Mouse (Mus musculus) ovary, postnatal 10 days (tissue): ENCODE measurements around the gene Plekhg1.

Experiments
- DNase-seq: peaks from one replicate; pipeline ENCODE4 v3.0.0; 2022; ENCODE audit warnings: low spot score

The Plekhg1 gene

GRCm38 (mm10) chr10:3740148-3740503 is at the start of gene Plekhg1:
Plekhg1 (plus strand) TSS chr10:3740364.
- peak; percentile 62 for DNase-seq

GRCm38 (mm10) chr10:3692791-3693190 is 47.4 kb upstream of the Plekhg1 start:
- DNase-seq: no peak

- DNase-seq: no peak
These were observed 46.4 kb upstream of the Plekhg1 start for GRCm38 (mm10) chr10:3693699-3694280.

GRCm38 (mm10) chr10:3695332-3695905 is 44.7 kb upstream of the Plekhg1 start:
- no peak for DNase-seq

- no peak for DNase-seq
These were observed 43.3 kb upstream of the Plekhg1 start for GRCm38 (mm10) chr10:3696727-3697348.

- no peak for DNase-seq
These were observed 42.7 kb upstream of the Plekhg1 start for GRCm38 (mm10) chr10:3697500-3697899.

- no peak for DNase-seq
These were observed 39.7 kb upstream of the Plekhg1 start for GRCm38 (mm10) chr10:3700225-3701073.

GRCm38 (mm10) chr10:3701832-3702231 is 38.3 kb upstream of the Plekhg1 start:
- no peak for DNase-seq

- no peak for DNase-seq
These were observed 37.6 kb upstream of the Plekhg1 start for GRCm38 (mm10) chr10:3702585-3702984.

- DNase-seq: no peak
These were observed 33.9 kb upstream of the Plekhg1 start for GRCm38 (mm10) chr10:3706231-3706630.

GRCm38 (mm10) chr10:3710081-3710480 is 30.1 kb upstream of the Plekhg1 start:
- DNase-seq: no peak

- DNase-seq: no peak
These were observed 24.7 kb upstream of the Plekhg1 start for GRCm38 (mm10) chr10:3715302-3715943.

GRCm38 (mm10) chr10:3718021-3718865 is 21.9 kb upstream of the Plekhg1 start:
- DNase-seq: no peak

- DNase-seq: no peak
These were observed 19.9 kb upstream of the Plekhg1 start for GRCm38 (mm10) chr10:3720296-3720695.

GRCm38 (mm10) chr10:3722339-3722738 is 17.8 kb upstream of the Plekhg1 start:
- DNase-seq: no peak

- DNase-seq: no peak
These were observed 15.5 kb upstream of the Plekhg1 start for GRCm38 (mm10) chr10:3724665-3725064.

GRCm38 (mm10) chr10:3729666-3730065 is 10.5 kb upstream of the Plekhg1 start:
- DNase-seq: no peak

- no peak for DNase-seq
These were observed 9.8 kb upstream of the Plekhg1 start for GRCm38 (mm10) chr10:3730314-3730713.

GRCm38 (mm10) chr10:3737034-3737433 is 3.1 kb upstream of the Plekhg1 start:
- DNase-seq: no peak

GRCm38 (mm10) chr10:3740504-3741388 is 582 bp downstream of the Plekhg1 start:
- peak; percentile 21 for DNase-seq
